In genomic region chr3:32575151-32575550, GRCm38 (mm10) we compare ENCODE assay signal across 23 mouse cellular contexts. TPM values are rescaled to one million over a fixed set of nuclear protein-coding genes. Genes with fewer than 3 reads are reported as not detected.
DNase-seq lines count a peak whose midpoint lies in the region; ATAC-seq lines count a peak whose summit lies in the region.
"Had no signal": no experiment of that assay in that cellular context is flagged by ENCODE, and none has a peak within 500 bp of the region (broad histone marks: within the 10 kb centered on the region; RNA-seq: fewer than 3 reads in every experiment).

No protein-coding gene starts in this region.

- no peak overlapping the region for H3K9ac ChIP-seq in kidney, embryonic 14.5 days (ENCODE audit: low read depth, low read length)
- H3K9ac ChIP-seq: embryonic facial prominence, embryonic 15.5 days; heart, embryonic 12.5 days; hindbrain, embryonic 12.5 days had no signal

- no peak overlapping the region for H3K4me3 ChIP-seq in kidney, embryonic 14.5 days (ENCODE audit: low read length)
- H3K4me3 ChIP-seq: embryonic facial prominence, embryonic 15.5 days; erythroblast, embryonic 14.5 days; forebrain, embryonic 10.5 days; heart, embryonic 12.5 days; hindbrain, embryonic 12.5 days had no signal

- H3K36me3 ChIP-seq in kidney, embryonic 14.5 days (ENCODE audit: control insufficient read depth, insufficient read depth, low read length): peaks cover 35% of the 10 kb centered on the region

- H3K9me3 ChIP-seq in kidney, embryonic 14.5 days (ENCODE audit: control insufficient read depth, low read length): no peaks in the 10 kb centered on the region
- H3K9me3 ChIP-seq: embryonic facial prominence, embryonic 15.5 days; forebrain, embryonic 10.5 days; heart, embryonic 12.5 days; hindbrain, embryonic 12.5 days had no signal

- no peak overlapping the region for H3K4me2 ChIP-seq in kidney, embryonic 14.5 days (replicated peaks; ENCODE audit: low read depth, low read length)
- H3K4me2 ChIP-seq: embryonic facial prominence, embryonic 15.5 days; heart, embryonic 12.5 days; hindbrain, embryonic 12.5 days had no signal

- DNase-seq in kidney, adult 11 months: peak; percentile 91
- peak; percentile 7 for DNase-seq in R1 (ENCODE audit: low read depth, low spot score)
- DNase-seq in kidney, adult 9 months: peak; percentile 94
- DNase-seq in kidney, postnatal 25 days: peak; percentile 77 to 93
- DNase-seq in frontal cortex, postnatal 14 days (ENCODE audit: low spot score in 2 of 2): no peak
- DNase-seq in spleen, postnatal 14 days (ENCODE audit: low spot score in 2 of 2): no peak
- DNase-seq: adrenal gland, adult 2 months; adrenal gland, postnatal 25 days; cerebellum, adult 2 months; cerebellum, postnatal 10 days; embryo, embryonic 11 days; gastrocnemius, postnatal 10 days; heart, postnatal 36 days had no signal

- no peak for ATAC-seq in kidney, embryonic 14.5 days (ENCODE audit: low FRiP score, low TSS enrichment)
- ATAC-seq: forebrain, embryonic 14.5 days; hindbrain, embryonic 16.5 days; Patski had no signal

- H3K27me3 ChIP-seq in kidney, embryonic 14.5 days (ENCODE audit: control insufficient read depth, insufficient read depth, low read length): no peaks in the 10 kb centered on the region
- H3K27me3 ChIP-seq: CH12.LX; embryonic facial prominence, embryonic 15.5 days; heart, embryonic 12.5 days; hindbrain, embryonic 12.5 days; Patski had no signal

- no peaks in the 10 kb centered on the region for H3K4me1 ChIP-seq in kidney, embryonic 14.5 days (ENCODE audit: control insufficient read depth, insufficient read depth, low read length)
- H3K4me1 ChIP-seq: embryonic facial prominence, embryonic 15.5 days; hindbrain, embryonic 12.5 days had no signal

- no peak overlapping the region for H3K27ac ChIP-seq in kidney, embryonic 14.5 days (ENCODE audit: low read depth, low read length)
- H3K27ac ChIP-seq: embryonic facial prominence, embryonic 15.5 days; forebrain, embryonic 10.5 days; hindbrain, embryonic 12.5 days had no signal

- whole genome bisulfite sequencing in kidney, embryonic 14.5 days: 95% methylated on average over 3 of the region's 3 CpGs

RNA-seq across cellular contexts. Expression of gene Gnb4, which starts 41.2 kb away (rescaled TPM):
- 36.4 and 43.8 TPM in 2 replicates for polyA plus RNA-seq in kidney, embryonic 14.5 days (2014; fragmentation: Nextera tagmentation; extraction: Ambion mirVana)

RNA-seq across cellular contexts. Expression of gene Mfn1, which starts 45.9 kb away (rescaled TPM):
- 17.8 and 29.6 TPM in 2 replicates for polyA plus RNA-seq in kidney, embryonic 14.5 days (2014; fragmentation: Nextera tagmentation; extraction: Ambion mirVana)

Comparison
In these comparisons a context has a peak if more than half of its experiments do, and no peak if none do; other contexts are left out.
1. DNase-seq: peak in kidney, adult 11 months (single experiment), R1 (single experiment), kidney, adult 9 months (single experiment) and kidney, postnatal 25 days (2 of 2); none in frontal cortex, postnatal 14 days (0 of 2) and spleen, postnatal 14 days (0 of 2).